Mouse (Mus musculus) cortical plate, adult 2 months (tissue): Measurements from ENCODE around the gene Ocm.

Experiments used
- CTCF ChIP-seq: fragments of 200-500 bp; IDR thresholded peaks from 2 replicates; pipeline ENCODE4 v1.5.1; 2011; ENCODE audit warnings: mild to moderate bottlenecking, control low read depth, low read length; ENCODE audit not compliant: insufficient read depth; ENCODE audit errors: extremely low read depth
- POLR2A ChIP-seq: fragments of 200-500 bp; IDR thresholded peaks from 2 replicates; pipeline ENCODE4 v1.6.1; 2011; ENCODE audit warnings: mild to moderate bottlenecking, low read length, control low read depth; ENCODE audit not compliant: insufficient read depth; ENCODE audit errors: extremely low read depth

GRCm38 (mm10) chr5:143972628-143973027 lies 53.8 kb downstream of the Ocm start:
- TF ChIP-seq CTCF (no peak), POLR2A (no peak)
